Mouse (Mus musculus) mouse embryonic stem cell (cell line): ENCODE results near the gene Itgav.

ENCODE experiments used
- in situ Hi-C, 2 experiments: fragments of 300-500 bp; cut with MboI; formaldehyde crosslinking; loops; 1 replicate in 1 of 2; 3 replicates in 1 of 2; pipeline ENCODE4 v1.14.3; 2019 to 2020; ENCODE audit warnings: low sequenced_read_pairs in 2 of 2, low pct_unique_long_range_greater_than_20kb in 1 of 2, mixed read lengths in 1 of 2; ENCODE audit not compliant: unreplicated experiment in 1 of 2

The Itgav gene

GRCm38 (mm10) chr2:83739461-83740124 lies 15.4 kb downstream of the Itgav start:
- in situ Hi-C loops: no loop called here

GRCm38 (mm10) chr2:83740601-83741031 lies 16.4 kb downstream of the Itgav start:
- in situ Hi-C loops: no loop called here

GRCm38 (mm10) chr2:83742210-83742609 lies 18.0 kb downstream of the Itgav start:
- in situ Hi-C loops: no loop called here

- in situ Hi-C loops: no loop called here
Measured at GRCm38 (mm10) chr2:83742836-83743235, 18.6 kb downstream of the Itgav start.

- in situ Hi-C loops: no loop called here
Measured at GRCm38 (mm10) chr2:83744276-83744952, 20.2 kb downstream of the Itgav start.

GRCm38 (mm10) chr2:83745257-83745656 lies 21.1 kb downstream of the Itgav start:
- in situ Hi-C loops: no loop called here

- in situ Hi-C loops: no loop called here
Measured at GRCm38 (mm10) chr2:83748581-83749118, 24.5 kb downstream of the Itgav start.

- in situ Hi-C loops: no loop called here
Measured at GRCm38 (mm10) chr2:83753008-83753407, 28.8 kb downstream of the Itgav start.

GRCm38 (mm10) chr2:83754306-83754837 lies 30.2 kb downstream of the Itgav start:
- in situ Hi-C loops: no loop called here

- in situ Hi-C loops: no loop called here
Measured at GRCm38 (mm10) chr2:83758606-83759215, 34.5 kb downstream of the Itgav start.

GRCm38 (mm10) chr2:83759216-83759648 lies 35.0 kb downstream of the Itgav start:
- in situ Hi-C loops: no loop called here

GRCm38 (mm10) chr2:83759667-83760066 lies 35.5 kb downstream of the Itgav start:
- in situ Hi-C loops: no loop called here

GRCm38 (mm10) chr2:83760112-83760511 lies 35.9 kb downstream of the Itgav start:
- in situ Hi-C loops: no loop called here

GRCm38 (mm10) chr2:83761506-83761905 lies 37.3 kb downstream of the Itgav start:
- in situ Hi-C loops: no loop called here

GRCm38 (mm10) chr2:83762106-83762855 lies 38.1 kb downstream of the Itgav start:
- in situ Hi-C loops: no loop called here

GRCm38 (mm10) chr2:83766058-83766457 lies 41.9 kb downstream of the Itgav start:
- in situ Hi-C loops: no loop called here

GRCm38 (mm10) chr2:83766878-83767277 lies 42.7 kb downstream of the Itgav start:
- in situ Hi-C loops: no loop called here

- in situ Hi-C loops: no loop called here
Measured at GRCm38 (mm10) chr2:83768311-83769047, 44.3 kb downstream of the Itgav start.
